Mouse (Mus musculus) stomach, postnatal 0 days (tissue): ENCODE data around the gene Gatad2a.

Experiments
- CTCF ChIP-seq: IDR thresholded peaks from 2 replicates; pipeline ENCODE4 v1.5.1; 2016; ENCODE audit warnings: antibody characterized with exemption, low read depth, mild to moderate bottlenecking, moderate library complexity
- EP300 ChIP-seq: optimal IDR thresholded peaks from 2 replicates; pipeline ENCODE3; 2016; ENCODE audit warnings: antibody characterized with exemption

DNA sequence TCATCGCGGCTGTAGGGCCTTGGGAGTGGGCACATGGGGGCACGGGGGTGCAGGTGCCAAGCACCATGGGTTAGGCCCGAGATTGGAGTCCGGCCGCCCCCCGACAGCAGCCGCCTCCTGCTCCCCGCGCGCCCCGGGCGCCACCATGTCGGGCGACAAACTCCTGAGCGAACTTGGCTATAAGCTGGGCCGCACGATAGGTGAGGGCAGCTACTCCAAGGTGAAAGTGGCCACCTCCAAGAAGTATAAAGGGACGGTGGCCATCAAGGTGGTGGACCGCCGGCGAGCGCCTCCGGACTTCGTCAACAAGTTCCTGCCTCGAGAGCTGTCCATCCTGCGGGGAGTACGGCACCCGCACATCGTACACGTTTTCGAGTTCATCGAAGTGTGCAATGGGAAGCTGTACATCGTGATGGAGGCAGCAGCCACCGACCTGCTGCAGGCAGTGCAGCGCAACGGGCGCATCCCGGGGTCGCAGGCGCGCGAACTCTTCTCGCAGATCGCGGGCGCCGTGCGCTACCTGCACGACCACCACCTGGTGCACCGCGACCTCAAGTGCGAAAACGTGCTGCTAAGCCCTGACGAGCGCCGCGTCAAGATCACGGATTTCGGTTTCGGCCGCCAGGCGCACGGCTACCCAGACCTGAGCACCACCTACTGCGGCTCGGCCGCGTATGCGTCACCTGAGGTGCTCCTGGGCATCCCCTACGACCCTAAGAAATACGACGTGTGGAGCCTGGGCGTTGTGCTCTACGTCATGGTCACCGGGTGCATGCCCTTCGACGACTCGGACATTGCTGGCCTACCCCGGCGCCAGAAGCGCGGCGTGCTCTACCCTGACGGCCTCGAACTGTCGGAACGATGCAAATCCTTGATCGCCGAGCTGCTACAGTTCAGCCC lies 93.8 kb downstream of the Gatad2a start, which contains the start of the genes Tssk6, Ndufa13 and Yjefn3:
- no peak for TF ChIP-seq EP300
- peak; percentile 23; the same call in 1 of the 2 replicates for TF ChIP-seq CTCF
